Mouse (Mus musculus) ovary, postnatal 36 days (tissue): Measurements from ENCODE around the gene Psma6.
A peak's percentile ranks its signal among the peaks of the same experiment; 100 is the strongest.
"Not testable (repeated sequence)": the region's sequence is repeated elsewhere in the genome, so short reads cannot be mapped to it uniquely, and the experiment has no call there.

Experiments used
- DNase-seq: peaks from one replicate; pipeline ENCODE4 v3.0.0; 2022; ENCODE audit warnings: low spot score, mixed read lengths

Gene Psma6

DNA sequence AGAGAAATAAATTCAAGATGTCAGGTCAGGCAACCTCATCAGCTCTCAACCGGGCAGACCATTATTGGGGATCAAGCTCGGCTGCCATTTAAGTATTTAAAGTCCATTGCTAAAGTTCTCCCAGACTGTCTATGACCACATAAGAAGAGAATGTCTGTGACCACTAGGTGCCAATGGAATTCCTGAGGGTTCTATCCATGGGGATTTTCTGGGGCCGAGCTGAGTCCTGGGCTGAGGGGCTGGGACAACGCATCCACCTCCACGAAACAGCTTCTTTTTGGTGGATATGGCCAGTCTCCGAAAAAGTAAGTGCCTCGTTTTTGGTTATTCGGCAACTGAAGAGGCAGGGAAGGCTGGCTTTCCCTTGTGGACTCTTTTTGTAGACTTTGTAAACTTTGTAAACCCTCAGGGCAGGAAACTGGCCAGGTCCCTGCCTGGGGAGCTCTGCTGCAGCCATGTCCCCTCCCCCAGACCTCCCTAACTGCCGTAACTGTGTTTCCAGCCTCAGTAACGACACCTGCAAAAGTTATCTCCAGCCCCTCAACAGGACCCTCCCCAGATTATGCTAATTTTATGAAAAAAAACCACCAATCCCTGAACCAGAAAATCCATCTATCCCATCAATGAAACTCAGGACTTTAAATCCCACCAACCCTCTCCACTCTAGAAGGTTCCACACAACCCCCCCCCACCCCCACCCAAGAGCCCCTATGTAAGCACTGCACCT lies at the start of gene Psma6:
Gene Psma6 (plus strand): TSS at position 200 of the 727 bp plus-strand sequence.
- DNase-seq = no peak

DNA sequence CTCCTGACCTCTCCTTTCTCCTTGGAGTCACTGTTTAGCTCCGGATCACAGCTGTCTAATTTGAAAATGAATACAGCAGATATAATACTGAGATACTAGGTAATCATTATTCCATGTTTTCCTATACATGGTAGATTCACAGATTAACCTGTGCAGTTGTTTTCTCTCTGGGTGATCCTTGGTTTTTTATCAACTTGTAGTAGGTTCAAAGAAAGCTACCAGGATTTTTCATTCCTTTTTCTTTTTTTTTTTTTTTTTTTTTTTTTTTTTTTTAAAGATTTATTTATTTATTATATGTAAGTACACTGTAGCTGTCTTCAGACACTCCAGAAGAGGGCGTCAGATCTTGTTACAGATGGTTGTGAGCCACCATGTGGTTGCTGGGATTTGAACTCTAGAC lies 45.5 kb upstream of the Psma6 start:
- DNase-seq = not testable (repeated sequence)

DNA sequence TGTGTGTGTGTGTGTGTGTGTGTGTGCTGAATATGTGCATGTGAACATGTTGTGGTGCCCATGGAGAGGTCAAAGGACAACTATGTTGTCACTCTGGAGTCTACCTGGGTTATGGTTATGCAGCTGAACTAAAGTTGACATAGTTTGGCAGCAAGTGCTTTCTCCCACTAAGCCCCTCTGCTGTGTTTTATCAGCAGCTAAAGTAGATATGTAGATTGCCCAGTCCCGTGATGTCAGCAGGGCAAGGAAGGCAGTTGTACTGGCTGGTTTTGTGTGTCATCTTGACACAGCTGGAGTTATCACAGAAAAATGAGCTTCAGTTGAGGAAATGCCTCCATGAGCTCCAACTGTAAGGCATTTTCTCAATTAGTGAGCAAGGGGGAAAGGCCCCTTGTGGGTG lies 41.0 kb upstream of the Psma6 start:
- not testable (repeated sequence) for DNase-seq

DNA sequence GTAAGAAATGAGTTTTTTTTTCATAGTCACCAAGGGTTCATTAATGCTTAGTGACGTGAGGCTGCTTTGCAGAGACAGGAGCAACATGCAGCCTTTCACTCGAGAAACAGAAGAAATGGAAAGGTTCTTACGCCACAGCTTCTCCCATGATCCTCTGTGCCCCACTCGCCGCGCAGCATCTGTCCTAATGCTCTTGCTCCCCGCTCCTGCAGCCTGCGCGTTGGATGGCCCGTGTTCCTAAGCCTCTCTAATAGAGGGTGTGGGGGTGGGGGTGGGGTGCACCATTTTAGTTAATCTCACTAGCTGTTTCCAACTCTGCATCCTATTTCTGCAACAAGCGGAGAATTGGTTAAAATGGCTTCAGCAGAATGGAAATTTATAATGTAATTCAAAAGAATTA lies 40.0 kb upstream of the Psma6 start:
- DNase-seq = no peak

DNA sequence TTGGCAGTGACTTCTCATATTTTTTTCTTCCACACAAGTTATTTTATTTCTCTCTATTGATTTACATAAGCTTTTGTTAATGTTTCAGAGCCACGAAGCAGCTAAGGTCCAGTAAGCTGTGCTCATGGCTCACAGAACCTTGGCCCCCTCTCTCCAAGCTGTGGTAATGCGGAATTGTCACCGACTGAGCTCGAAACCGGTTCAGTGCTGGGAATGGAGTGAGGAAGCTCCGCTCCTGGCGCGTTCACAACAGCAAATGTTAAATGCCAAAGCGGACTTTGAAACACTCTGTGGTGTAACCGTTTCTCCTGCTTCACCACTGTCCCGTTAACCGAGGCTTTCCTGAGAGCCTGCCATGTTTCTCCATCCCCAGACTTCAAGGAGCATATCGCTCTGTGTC lies 39.4 kb upstream of the Psma6 start:
- no peak for DNase-seq

DNA sequence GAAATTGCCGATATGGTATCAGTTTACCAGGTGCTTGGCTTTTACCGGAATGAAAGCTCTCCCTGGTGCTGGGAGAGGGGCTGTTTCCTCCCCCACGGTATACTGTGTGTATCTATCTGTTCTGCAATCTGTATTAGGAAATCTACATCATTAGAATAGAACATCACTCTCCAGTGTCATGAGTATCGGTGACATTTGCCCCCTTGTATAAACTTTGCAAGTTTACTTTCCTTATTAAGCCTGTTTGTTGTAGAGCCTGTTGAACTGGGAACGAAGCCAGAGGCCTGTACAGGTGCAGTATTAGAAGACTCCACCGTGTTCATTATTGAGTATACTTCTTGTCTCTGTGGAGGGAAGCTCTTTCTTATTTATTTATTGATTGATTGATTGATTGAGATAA lies 30.6 kb upstream of the Psma6 start:
- no peak for DNase-seq

DNA sequence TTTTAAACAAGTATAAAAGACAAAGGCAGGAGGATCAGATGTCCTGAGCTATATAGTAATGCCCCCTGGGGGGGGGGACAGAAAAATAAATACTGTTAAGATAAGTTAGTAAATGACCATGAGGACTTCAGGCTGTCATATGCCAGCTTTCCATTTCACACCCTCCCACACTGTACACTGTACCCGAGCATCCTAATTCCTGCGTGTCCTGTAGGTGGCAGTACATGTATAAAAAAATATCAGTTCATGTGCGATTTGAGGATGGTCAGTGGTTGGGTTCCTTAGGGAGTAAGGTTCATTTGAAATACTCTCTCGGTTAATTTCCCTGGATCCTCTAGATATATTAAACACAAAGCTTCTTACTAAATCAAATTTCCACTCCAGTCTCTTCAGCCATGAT lies 29.1 kb upstream of the Psma6 start:
- no peak for DNase-seq

DNA sequence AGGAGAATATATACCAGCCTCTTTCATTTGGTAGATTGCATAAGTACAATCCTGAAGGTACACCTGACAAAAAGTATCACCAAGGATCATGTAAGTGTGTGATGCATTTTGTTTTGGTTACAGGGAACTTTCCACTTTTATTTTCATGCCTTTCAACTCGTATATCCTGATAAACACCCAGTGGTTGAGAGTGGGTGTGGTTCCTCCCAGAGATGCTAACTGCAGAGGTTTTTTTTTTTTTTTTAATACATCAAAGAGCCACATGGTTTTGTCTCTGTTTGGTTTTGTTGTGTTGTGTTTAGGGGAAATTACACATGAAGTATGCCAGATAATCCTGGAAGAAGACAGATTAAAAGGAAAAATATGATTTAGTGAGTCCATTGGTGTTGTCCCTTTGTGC lies 26.7 kb upstream of the Psma6 start:
- no peak for DNase-seq

DNA sequence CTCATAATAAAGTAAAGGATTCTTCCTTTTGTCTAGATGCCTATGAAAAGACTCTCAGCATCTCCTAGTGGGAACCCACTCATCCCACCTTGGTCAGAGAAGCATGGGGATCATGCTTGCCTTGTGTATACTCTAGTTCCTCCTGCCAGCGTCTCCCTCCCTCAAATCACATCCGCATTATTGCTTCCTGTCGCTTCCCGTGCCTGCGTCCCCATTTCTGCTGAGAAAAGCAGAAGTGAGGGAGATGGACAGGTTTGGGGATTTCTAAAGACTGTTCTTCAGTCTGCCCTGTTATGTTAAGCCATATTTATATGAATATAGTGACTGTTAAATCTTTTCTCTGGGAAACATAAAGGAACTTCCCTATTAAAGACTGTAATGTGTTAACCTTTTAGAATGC lies 23.1 kb upstream of the Psma6 start:
- no peak for DNase-seq

DNA sequence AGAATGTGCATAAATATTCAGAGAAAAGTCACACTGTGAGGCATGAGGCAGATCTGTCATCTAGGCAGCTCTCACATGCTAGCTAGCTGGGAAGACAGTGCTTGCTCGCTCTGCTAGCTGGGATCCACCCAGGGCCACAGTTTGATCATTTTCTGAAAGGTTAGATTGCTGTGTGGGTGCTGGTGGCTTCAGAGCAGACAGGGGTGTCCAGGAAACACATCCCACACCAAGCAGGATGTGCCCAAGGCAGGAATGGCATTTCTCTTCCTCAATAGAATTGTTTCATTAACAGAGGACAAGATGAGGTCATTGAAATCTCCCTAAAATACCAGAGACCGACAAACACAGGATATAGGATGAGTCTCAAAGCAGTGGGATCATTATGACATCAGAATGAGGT lies 18.9 kb upstream of the Psma6 start:
- DNase-seq = no peak

DNA sequence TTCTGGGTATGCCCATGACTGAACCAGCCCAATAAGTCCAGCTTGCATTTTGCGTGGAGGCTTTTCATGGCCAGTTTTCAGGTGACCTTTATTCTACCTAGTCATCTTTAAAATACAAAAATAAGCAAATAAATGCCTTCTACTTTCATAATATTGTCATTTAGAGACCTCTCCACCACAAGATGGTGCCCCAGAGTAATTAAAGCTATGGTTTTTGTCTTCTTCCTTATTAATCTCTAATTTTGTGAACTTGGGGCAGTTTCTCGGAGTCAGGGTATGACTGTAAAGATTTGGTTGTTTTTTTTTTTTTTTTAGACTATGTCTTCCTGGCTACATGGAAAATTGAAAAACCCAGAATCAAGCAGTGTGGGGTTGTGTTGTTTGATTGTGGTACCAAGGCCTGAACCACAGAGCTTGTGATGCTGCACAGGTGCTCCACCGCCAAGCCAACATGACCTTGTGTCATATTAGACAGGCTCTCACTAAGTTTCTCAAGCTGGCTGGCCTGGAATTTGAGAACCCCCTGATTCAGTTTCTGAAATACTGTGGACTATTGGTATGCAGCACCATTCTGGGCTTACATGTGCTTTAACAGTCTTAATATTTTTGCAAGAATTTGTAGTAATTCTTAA lies 11.5 kb upstream of the Psma6 start:
- no peak for DNase-seq

DNA sequence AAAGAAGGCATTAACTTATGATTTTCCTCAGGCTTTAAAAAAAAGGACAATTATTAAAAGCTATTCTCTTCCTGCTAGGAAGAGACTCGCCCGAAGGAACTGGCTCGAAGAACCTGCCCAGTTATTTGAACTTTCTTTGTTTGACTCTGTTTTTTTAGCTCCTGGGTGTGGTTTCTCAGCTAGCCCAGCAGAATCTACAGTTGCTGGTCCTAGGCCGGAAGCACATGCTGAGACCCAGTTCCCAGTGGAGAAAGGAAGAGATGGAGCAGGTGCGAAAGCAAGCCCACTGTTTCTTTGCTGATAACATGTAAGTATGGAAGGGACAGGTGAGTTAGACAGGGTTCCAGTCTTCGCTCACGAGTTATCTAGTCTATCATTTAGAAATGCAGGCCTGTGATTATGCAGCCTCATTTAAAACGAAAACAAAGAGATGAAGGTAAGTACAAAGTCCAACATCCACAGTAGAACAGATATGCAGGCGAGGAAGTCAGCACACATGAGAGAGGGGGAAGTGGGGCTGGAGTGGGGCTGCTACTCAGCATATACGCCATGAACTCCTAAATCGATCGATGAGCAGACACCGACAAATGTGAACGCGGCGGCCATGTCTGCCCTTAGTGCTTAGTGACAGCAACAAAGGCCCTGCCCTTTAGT lies 6.9 kb upstream of the Psma6 start:
- no peak for DNase-seq

DNA sequence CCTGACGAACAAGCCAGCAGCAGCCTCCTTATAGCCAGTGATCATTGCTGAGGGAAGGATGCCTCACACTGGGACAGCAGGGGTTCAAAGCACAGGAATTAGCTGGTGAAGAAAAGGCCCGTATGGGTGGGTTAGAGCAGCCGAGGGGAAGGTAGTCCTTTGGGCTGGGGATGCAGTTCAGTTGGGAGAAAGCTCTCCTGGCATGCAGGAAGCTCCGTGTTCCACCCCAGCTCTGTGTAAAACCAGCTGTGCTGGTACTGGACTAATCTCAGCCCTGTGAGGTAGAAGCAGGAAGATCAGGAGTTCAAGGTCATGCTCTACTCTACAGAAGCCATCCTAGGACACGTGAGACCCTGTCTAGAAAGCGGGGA lies 6.4 kb upstream of the Psma6 start:
- no peak for DNase-seq

DNA sequence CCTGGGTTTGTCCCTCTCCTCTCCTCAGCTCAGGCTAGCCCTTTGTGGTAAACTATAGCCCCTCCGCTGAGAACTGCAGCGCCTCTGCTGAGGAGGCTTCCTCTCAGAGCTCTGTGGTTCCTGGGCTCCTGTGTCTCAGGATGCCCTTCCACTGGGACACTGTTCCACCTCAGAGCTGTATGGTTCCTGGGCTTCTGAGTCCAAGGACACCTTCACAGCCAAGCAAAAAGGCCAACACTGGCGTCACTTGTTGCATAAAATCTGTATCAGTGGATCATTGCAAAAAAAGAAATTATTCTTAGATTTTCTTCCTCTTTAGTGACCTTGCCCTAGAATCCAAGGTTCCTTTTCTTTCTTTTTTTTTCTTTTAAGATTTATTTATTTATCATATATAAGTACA lies 804 bp downstream of the Psma6 start:
- DNase-seq = no peak

DNA sequence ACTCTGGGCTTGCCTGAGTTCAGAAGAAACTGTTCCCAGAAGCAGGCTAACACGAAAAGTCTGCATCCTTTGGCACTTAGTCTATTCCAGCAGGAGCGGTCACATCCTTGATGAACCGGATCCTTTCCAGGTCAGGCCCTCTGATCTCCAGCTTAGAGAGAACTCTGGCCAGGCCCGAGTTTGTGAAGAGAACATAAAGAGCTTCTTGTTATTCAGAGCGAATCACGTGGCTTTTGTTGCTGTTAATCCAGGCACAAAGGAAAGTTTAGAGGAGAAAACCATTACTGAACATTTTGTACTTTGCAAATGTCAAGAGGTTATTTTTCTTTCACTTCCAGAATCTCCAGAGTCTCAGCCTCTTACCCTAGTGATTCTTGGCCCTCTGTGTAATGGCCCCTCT lies 1.9 kb downstream of the Psma6 start:
- no peak for DNase-seq

DNA sequence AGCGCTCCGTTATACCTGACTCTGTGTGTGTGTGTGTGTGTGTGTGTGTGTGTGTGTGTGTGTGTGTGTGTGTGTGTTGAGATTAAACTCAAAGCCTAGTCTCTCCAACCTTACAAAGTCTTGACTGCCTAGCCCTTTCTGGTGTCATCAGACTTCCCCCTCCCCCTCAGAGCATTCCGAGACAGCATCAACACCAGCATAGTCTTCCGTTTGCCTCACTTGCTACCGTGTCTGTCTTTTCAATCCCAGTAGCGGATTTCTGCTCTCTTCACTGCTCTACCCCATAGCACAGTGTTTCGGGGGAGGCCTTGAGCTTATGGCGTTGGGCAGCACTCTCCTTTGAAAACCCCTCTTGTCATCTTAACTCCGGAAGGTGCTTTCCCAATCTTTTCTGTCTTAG lies 2.4 kb downstream of the Psma6 start:
- no peak for DNase-seq

DNA sequence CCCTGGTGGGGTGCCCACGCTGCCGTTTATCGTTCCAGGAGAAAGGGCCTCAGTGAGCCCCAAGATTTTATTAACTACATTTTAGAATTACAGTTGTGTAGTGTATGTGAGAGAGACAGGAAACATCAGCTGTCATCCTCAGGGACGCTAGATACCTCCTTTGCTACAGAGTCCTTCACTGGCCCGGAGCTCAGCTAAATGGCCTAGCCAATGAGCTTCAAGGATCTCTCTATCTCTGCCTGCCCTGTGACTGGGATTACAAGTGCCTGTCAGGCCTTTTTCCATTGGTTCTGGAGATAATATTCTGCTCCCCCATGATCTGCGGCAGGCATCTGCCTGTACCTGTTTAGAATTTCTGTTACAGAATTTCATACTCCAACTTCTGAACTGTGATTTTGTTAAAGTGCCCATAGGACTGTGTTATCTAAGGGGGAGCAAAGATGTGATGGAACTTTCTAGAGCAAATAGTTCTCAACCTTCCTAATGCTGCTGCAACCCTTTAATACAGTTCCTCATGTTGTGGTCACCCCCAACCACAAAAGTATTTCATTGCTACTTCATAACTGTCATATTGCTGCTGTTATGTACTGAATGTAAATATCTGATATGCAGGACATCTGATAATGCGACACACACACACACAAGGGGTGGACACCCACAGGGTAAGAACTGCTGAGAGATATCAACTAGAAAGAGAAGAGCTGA lies 3.2 kb downstream of the Psma6 start:
- no peak for DNase-seq

DNA sequence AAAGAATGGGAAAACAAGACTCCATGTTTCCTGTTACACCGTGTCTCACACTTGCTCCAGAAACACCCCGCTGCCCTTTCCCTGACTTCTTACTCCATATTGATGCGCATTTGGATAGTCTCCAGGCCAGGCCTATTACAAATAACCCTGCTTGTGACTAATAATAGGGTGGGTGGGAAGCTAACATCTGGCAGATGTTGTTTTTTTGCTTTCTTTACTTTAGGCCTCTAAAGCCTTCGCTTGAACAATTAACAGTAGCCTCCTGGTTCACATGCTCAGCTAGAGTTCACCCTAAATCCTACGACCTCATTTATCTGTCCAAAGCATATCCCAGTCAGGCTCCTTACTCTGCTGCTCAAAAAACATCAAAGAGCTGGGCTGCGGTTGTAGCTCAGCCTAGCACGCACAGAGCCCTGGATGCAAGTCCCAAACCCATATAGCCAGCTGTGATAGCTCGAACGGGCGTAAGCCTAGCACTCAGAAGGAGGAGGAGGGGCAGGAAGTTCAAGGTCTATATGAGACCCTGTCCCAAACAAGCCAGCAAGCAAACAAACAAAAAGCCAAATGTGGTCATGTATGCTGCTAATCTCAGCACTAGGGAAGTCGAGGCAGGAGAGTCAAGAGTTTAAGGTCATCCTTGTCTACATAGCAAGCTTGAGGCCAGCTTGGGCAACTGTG lies 3.9 kb downstream of the Psma6 start:
- DNase-seq = no peak

DNA sequence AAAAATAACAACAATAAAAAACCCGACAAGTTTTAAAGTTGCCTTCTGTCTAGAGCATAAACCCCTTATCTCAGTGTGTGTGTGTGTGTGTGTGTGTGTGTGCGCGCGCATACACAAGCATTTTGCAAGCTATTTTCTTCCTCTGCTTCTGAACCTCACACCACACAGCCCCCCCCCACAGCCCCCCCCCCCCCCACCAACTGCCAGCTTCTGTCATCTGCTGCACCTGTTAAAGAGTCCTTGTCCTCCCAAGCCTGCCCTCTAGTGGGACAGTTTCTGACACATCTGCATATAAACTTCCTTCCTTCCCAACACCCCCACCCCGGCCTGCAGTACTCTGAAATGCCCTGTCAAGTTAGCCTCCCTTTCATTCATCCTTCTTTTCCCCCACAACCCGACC lies 4.5 kb downstream of the Psma6 start:
- DNase-seq = peak; percentile 38

DNA sequence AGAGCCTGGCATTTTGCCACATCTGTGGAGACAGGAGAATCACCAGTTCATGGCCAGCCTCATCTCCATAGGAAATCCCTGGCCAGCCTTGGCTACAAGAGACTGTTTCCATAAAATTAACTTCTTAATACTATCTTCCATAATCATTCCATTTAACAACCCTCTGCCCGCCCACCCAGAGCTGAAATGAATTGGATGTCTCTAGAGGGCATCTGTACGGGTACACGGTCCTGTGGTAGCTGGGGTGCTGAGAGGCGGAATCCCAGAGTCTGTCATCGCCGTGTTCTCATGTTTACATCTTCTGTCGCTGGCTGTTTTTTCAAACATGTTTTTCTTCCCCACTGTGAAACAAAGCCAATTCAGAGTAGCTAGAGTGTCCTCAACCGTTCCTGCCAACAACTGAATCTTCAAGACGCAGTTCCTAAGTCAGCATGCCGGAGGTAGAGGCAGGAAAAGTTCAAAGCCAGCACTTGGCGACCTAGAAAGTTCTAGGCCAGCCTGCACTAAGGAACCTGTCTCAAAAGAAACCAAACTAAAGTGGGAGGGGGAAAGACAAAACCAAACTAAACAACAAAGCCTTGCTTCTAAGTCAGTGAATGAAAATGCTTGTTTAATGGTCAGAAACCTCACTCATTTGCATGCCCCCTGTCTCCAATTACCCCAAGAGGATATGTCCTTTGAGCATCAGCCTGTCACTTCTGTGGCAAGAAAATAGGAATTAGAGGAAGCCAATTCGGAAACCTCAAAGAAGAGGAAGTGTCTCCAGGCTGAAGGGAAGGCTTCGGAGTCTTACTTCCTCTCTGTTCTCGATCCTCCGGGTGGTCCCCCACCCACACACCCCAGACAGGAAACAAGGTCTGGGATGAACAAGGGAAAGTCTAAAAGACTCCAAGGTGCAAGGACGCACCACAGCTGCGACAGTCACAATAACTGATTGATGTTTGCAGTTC lies 5.4 kb downstream of the Psma6 start:
- no peak for DNase-seq

DNA sequence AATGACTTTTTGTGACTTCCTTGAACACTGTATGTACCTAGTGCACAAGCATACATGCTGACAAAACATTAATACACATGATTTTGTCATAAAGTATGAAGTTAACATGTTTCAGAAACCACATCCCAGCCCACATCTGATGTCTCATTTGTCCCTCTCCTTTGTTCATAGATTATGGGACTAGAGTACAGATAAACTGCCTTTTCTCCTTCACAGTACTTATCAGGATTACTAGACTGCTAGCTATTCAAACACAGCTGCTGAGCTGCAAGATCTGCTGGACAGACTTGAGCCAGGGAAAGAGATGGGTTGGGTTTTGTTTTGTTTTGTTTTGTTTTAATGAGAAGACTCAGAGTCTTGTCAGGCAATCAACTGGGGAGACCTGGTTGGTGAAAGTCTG lies 8.1 kb downstream of the Psma6 start:
- DNase-seq = no peak
